Mouse (Mus musculus): ENCODE measurements around the gene Mphosph6. TPM values are rescaled to one million over a fixed set of nuclear protein-coding genes. Genes with fewer than 3 reads are reported as not detected.

The Mphosph6 gene
- polyA plus RNA-seq (2015; fragmentation: Nextera tagmentation; extraction: Ambion mirVana) = 44.9 and 53.7 TPM in 2 replicates

- WGBS (ENCODE audit: insufficient replicate concordance) = under 1% methylated on average over 65 of the region's 65 CpGs
- Histone ChIP-seq H3K4me3 (replicated peaks) (peak within 1 kb of the TSS; percentile 93), H3K9ac (peak within 1 kb of the TSS; percentile 91), H3K4me1 (replicated peaks) (peaks cover 39% of the 10 kb centered on the region), H3K4me2 (peak within 1 kb of the TSS; percentile 82), H3K27me3 (0 out of 2 replicates have a peak, but pooled peaks cover 5% of the 10 kb centered on the region), H3K9me3 (replicated peaks) (no peaks in the 10 kb centered on the region), H3K27ac (peak within 1 kb of the TSS; percentile 91), H3K36me3 (peaks cover 35% of the 10 kb centered on the region)
- ATAC-seq (ENCODE audit: low read depth) (peak; percentile 96), DNase-seq (peak; percentile 98)
These were observed at the start of gene Mphosph6 for GRCm38 (mm10) chr8:117801443-117802298. Mphosph6 (minus strand) TSS chr8:117801943.

DNA sequence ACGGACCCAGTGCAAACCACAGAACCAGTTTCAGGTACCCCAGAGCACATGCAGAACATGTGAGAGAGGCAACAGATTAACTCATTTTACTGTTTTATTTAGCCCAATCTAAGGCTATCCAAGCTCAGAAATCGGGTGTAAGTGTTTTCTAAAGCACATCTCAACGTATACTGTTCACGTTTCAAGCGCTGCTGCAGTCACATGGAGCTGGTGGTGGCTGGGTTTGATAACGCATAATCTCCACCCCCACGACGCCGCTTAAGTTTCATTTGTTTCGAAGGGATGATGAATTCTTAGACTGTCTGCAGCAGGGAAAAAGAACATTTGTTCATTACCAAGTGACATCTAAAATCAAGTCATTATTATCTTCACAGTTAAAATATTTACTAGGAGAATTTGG, 48.7 kb upstream of the Mphosph6 start:
- H3K4me1 ChIP-seq (replicated peaks) = peaks cover 44% of the 10 kb centered on the region
- no peak overlapping the region for H3K27ac ChIP-seq
- H3K4me3 ChIP-seq (replicated peaks) = no peak overlapping the region
- H3K27me3 ChIP-seq = no peaks in the 10 kb centered on the region
- H3K36me3 ChIP-seq = no peaks in the 10 kb centered on the region
- DNase-seq (peak; percentile 41), ATAC-seq (ENCODE audit: low read depth) (peak; percentile 65)
- H3K9me3 ChIP-seq (replicated peaks) = no peaks in the 10 kb centered on the region
- peak overlapping the region; percentile 51 for H3K4me2 ChIP-seq
- no peak overlapping the region for H3K9ac ChIP-seq
- 35% methylated on average over 10 of the region's 10 CpGs for WGBS (ENCODE audit: insufficient replicate concordance)

GRCm38 (mm10) chr8:117847865-117848264, 46.1 kb upstream of the Mphosph6 start:
- Histone ChIP-seq H3K4me1 (replicated peaks) (peaks cover 20% of the 10 kb centered on the region), H3K27me3 (no peaks in the 10 kb centered on the region), H3K4me2 (no peak overlapping the region), H3K27ac (no peak overlapping the region), H3K9ac (no peak overlapping the region), H3K4me3 (replicated peaks) (no peak overlapping the region), H3K36me3 (no peaks in the 10 kb centered on the region), H3K9me3 (replicated peaks) (no peaks in the 10 kb centered on the region)
- WGBS (ENCODE audit: insufficient replicate concordance) = 77% methylated on average over 6 of the region's 6 CpGs
- DNase-seq (no peak), ATAC-seq (ENCODE audit: low read depth) (no peak)

GRCm38 (mm10) chr8:117843694-117844093, 42.0 kb upstream of the Mphosph6 start:
- no peak overlapping the region for H3K4me3 ChIP-seq (replicated peaks)
- H3K4me2 ChIP-seq = no peak overlapping the region
- no peaks in the 10 kb centered on the region for H3K36me3 ChIP-seq
- ATAC-seq (ENCODE audit: low read depth) = no peak
- no peak for DNase-seq
- 73% methylated on average over 8 of the region's 8 CpGs for WGBS (ENCODE audit: insufficient replicate concordance)
- H3K9ac ChIP-seq = no peak overlapping the region
- no peaks in the 10 kb centered on the region for H3K27me3 ChIP-seq
- no peaks in the 10 kb centered on the region for H3K9me3 ChIP-seq (replicated peaks)
- H3K27ac ChIP-seq = no peak overlapping the region
- H3K4me1 ChIP-seq (replicated peaks) = no peaks in the 10 kb centered on the region

DNA sequence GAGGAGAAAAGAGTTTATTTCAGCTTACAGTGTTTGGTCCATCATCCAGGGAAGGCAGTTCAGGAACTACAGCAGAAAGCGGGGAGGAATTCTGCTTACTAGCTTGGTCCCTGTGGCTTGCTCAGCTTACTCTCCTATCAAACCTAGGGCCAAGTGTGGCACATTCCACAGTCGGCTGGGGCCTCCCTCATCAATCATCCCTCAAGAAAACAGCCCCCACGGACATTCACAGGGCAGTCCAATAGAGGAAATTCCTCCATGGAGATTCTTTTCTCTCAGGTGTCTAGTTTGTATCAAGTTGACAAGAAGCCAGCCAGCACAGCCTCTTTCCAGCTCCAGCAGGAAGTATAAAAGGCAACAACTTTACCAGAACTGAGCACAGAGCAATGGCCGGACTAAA, 11.8 kb upstream of the Mphosph6 start:
- Histone ChIP-seq H3K4me2 (no peak overlapping the region), H3K27me3 (no peaks in the 10 kb centered on the region; the same call in 1 of the 2 replicates), H3K9me3 (replicated peaks) (no peaks in the 10 kb centered on the region), H3K4me3 (replicated peaks) (no peak overlapping the region), H3K36me3 (no peaks in the 10 kb centered on the region), H3K9ac (no peak overlapping the region), H3K27ac (no peak overlapping the region), H3K4me1 (replicated peaks) (no peaks in the 10 kb centered on the region)
- WGBS (ENCODE audit: insufficient replicate concordance) = 44% methylated on average over 4 of the region's 4 CpGs
- ATAC-seq (ENCODE audit: low read depth) (no peak), DNase-seq (no peak)

GRCm38 (mm10) chr8:117810676-117811075, 8.9 kb upstream of the Mphosph6 start:
- Histone ChIP-seq H3K27ac (no peak overlapping the region), H3K4me1 (replicated peaks) (no peaks in the 10 kb centered on the region), H3K9ac (no peak overlapping the region), H3K4me3 (replicated peaks) (no peak overlapping the region), H3K9me3 (replicated peaks) (no peaks in the 10 kb centered on the region), H3K36me3 (no peaks in the 10 kb centered on the region), H3K27me3 (no peaks in the 10 kb centered on the region; the same call in 1 of the 2 replicates), H3K4me2 (no peak overlapping the region)
- WGBS (ENCODE audit: insufficient replicate concordance) = 74% methylated on average over 2 of the region's 2 CpGs
- no peak for DNase-seq
- ATAC-seq (ENCODE audit: low read depth) = peak; percentile 72

- no peak for DNase-seq
- Histone ChIP-seq H3K4me3 (replicated peaks) (no peak overlapping the region), H3K4me1 (replicated peaks) (peaks cover 18% of the 10 kb centered on the region), H3K27me3 (0 out of 2 replicates have a peak, but pooled peaks cover 5% of the 10 kb centered on the region), H3K9ac (no peak overlapping the region), H3K9me3 (replicated peaks) (no peaks in the 10 kb centered on the region), H3K4me2 (no peak overlapping the region), H3K27ac (no peak overlapping the region), H3K36me3 (no peaks in the 10 kb centered on the region)
- WGBS (ENCODE audit: insufficient replicate concordance) = 62% methylated on average over 5 of the region's 5 CpGs
- no peak for ATAC-seq (ENCODE audit: low read depth)
These were observed 3.7 kb upstream of the Mphosph6 start for GRCm38 (mm10) chr8:117805419-117805818.

- Histone ChIP-seq H3K36me3 (peaks cover 29% of the 10 kb centered on the region), H3K4me3 (replicated peaks) (peak overlapping the region; percentile 93), H3K4me1 (replicated peaks) (peaks cover 39% of the 10 kb centered on the region), H3K27me3 (0 out of 2 replicates have a peak, but pooled peaks cover 5% of the 10 kb centered on the region), H3K9ac (peak overlapping the region; percentile 73), H3K9me3 (replicated peaks) (no peaks in the 10 kb centered on the region), H3K27ac (peak overlapping the region; percentile 73), H3K4me2 (peak overlapping the region; percentile 82)
- ATAC-seq (ENCODE audit: low read depth) (peak; percentile 43), DNase-seq (no peak)
- 4% methylated on average over 11 of the region's 11 CpGs for WGBS (ENCODE audit: insufficient replicate concordance)
These were observed 551 bp upstream of the Mphosph6 start for GRCm38 (mm10) chr8:117802299-117802689.

DNA sequence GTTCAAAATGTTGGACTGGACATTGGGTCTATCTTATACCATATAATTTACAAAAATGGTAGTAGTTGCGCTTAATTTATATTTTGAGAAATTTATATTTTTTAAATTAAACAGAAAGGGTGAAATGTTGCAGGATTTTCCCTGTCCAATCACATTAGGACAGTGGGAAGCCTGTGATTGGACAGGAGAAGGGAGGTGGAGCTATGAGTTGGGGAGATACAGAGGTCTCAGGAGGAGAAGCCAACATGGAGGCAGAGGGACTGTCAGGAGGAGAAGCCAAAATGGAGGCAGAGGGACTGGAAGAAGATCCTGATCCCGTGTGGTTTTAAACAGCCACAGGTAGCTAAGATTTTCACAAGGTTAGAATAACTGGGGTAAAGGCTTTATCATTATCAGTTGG, 3.7 kb downstream of the Mphosph6 start:
- Histone ChIP-seq H3K4me1 (replicated peaks) (peaks cover 39% of the 10 kb centered on the region), H3K27ac (no peak overlapping the region), H3K36me3 (peaks cover 71% of the 10 kb centered on the region), H3K4me2 (no peak overlapping the region), H3K9ac (no peak overlapping the region), H3K4me3 (replicated peaks) (no peak overlapping the region), H3K27me3 (no peaks in the 10 kb centered on the region), H3K9me3 (replicated peaks) (no peaks in the 10 kb centered on the region)
- DNase-seq = no peak
- 87% methylated on average over 2 of the region's 2 CpGs for WGBS (ENCODE audit: insufficient replicate concordance)
- no peak for ATAC-seq (ENCODE audit: low read depth)

- H3K9ac ChIP-seq = no peak overlapping the region
- ATAC-seq (ENCODE audit: low read depth) (no peak; the same call in 1 of the 2 replicates), DNase-seq (no peak)
- H3K27ac ChIP-seq = no peak overlapping the region
- peaks cover 87% of the 10 kb centered on the region for H3K36me3 ChIP-seq
- H3K27me3 ChIP-seq = no peaks in the 10 kb centered on the region
- peaks cover 29% of the 10 kb centered on the region for H3K4me1 ChIP-seq (replicated peaks)
- H3K4me2 ChIP-seq = no peak overlapping the region
- no peak overlapping the region for H3K4me3 ChIP-seq (replicated peaks)
- H3K9me3 ChIP-seq (replicated peaks) = no peaks in the 10 kb centered on the region
- WGBS (ENCODE audit: insufficient replicate concordance) = 84% methylated on average over 15 of the region's 15 CpGs
These were observed 5.3 kb downstream of the Mphosph6 start for GRCm38 (mm10) chr8:117796464-117796863.

DNA sequence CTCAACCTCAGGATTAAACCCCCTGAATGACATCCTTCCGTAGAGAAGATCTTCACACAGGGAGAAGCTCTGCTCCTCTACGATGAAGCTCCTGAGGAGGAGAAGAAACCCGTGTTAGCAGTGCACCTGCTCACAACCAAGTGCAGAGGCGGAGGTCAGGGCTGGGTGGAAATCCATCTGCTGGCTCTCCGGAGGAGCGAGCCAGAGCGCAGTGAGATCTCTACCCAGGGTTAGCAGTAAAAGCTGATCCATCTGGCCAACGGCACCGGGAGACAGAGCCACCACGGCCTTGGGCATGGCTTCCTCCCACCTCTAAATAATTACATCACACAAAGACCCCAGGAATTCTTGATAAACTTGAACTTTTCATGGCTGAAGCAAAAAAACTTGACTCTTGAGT, 7.2 kb downstream of the Mphosph6 start:
- DNase-seq = no peak

More for the DNA sequence above, 7.2 kb downstream of the Mphosph6 start:
- Histone ChIP-seq H3K9ac (no peak overlapping the region), H3K27me3 (no peaks in the 10 kb centered on the region), H3K36me3 (peaks cover 99% of the 10 kb centered on the region), H3K4me2 (no peak overlapping the region), H3K27ac (no peak overlapping the region), H3K9me3 (replicated peaks) (no peaks in the 10 kb centered on the region), H3K4me1 (replicated peaks) (peaks cover 12% of the 10 kb centered on the region), H3K4me3 (replicated peaks) (no peak overlapping the region)
- WGBS (ENCODE audit: insufficient replicate concordance) = 95% methylated on average over 10 of the region's 10 CpGs
- ATAC-seq (ENCODE audit: low read depth) = no peak

Measured in liver, embryonic 13.5 days (tissue).